Mouse (Mus musculus): Measurements from ENCODE around the gene Scamp2. TPM values are rescaled to one million over a fixed set of nuclear protein-coding genes. Genes with fewer than 3 reads are reported as not detected.

Scamp2 gene
- total and polyA plus RNA-seq, 3 experiments, result 25.7 to 43.9 (median 26.7) TPM

DNA sequence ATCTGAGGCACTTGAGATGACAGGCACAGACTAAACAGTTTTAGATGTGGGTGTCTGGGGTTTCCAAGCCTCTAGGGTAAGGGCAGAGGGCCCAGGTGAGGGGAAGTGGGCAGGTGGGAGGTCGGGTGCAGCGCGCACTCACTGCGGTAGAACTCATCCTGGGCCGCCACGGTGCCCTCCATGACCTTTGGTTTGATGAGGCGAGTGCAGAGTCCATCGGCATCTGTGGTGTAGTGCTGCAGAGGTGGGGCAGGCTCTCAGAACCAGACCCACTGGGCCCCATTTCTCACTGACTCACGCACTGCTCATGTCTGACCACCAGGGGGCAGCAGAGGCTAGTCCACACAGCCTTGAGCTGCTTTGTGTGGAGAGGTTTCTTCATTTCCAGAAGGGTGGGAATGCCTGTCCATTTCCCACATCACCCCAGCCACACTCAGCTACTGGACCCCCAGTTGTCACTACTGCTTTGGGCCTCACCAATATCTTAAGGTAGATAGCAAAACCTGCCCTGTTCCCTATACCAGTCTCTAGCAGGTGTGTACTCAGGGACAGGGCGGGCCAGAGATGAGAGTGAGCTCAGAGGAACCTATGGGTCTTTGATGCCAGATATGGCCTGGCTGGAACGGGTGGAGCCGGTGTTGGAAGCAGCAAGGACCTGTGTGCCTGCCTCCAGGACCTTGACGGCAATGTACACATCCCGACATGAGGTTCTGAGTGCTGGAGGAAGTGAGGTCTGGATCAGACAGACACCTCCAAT is 68.6 kb downstream of the Scamp2 start:
- H3K36me3 ChIP-seq (ENCODE audit: control insufficient read depth, insufficient read depth, low read length), result no peaks in the 10 kb centered on the region
- peak; percentile 76 to 88 for DNase-seq
- no peaks in the 10 kb centered on the region for H3K27me3 ChIP-seq (ENCODE audit: control insufficient read depth, insufficient read depth, low read length)
- no peak overlapping the region for H3K9ac ChIP-seq (ENCODE audit: low read depth, low read length)
- 59% methylated on average over 14 of the region's 14 CpGs for WGBS
- H3K4me3 ChIP-seq, result no peak overlapping the region
- no peak overlapping the region for H3K27ac ChIP-seq
- H3K4me1 ChIP-seq (ENCODE audit: control insufficient read depth, insufficient read depth, low read length), result peaks cover 6% of the 10 kb centered on the region
- intact Hi-C loops (cut with DNase I), result loop anchor here (1.0 kb wide), 2 partner anchors 16 to 26 kb away; no protein-coding TSS in a partner anchor
- peaks cover 5% of the 10 kb centered on the region for H3K79me2 ChIP-seq (replicated peaks; ENCODE audit: control insufficient read depth, insufficient read depth, low read length)
- TF ChIP-seq POLR2A (IDR thresholded peaks at IDR 0.05; ENCODE audit: insufficient read depth, low read depth, low read length), result no peak
- TF ChIP-seq CTCF (IDR thresholded peaks at IDR 0.05), result no peak
- peak; percentile 94 for TF ChIP-seq EP300 (IDR thresholded peaks at IDR 0.05; ENCODE audit: insufficient read depth, low read depth, low read length)

DNA sequence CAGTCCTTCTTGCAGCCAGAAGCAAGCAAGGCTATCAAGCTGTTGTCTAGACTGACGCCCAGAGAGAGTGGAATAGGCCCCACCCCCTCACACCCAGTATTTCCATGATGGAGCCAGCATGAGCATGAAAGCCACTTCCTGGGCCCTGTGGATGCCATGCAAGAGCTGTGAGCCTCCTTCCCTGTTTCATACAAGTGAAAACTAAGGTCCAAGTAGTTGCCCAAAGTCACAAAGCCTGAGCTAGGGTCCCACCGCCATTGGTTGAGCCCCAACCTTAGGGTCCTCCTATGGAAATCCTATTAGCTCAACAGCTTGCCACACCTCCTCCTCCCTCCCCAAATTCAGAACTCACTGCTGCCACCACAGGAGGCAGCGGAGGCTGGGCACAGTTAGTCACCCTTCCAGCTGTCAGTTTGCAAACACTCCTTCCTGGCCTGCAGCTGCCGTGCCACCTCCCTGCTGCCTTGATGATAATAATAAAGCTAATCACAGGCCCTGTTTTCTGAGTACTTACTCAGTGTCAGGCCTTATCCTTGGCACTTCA is 72.8 kb downstream of the Scamp2 start:
- TF ChIP-seq CTCF (IDR thresholded peaks at IDR 0.05), result peak; percentile 29
- no peak for TF ChIP-seq EP300 (IDR thresholded peaks at IDR 0.05; ENCODE audit: insufficient read depth, low read depth, low read length)
- H3K4me1 ChIP-seq (ENCODE audit: control insufficient read depth, insufficient read depth, low read length), result peaks cover 20% of the 10 kb centered on the region
- H3K4me3 ChIP-seq, result no peak overlapping the region
- 50% methylated on average over 4 of the region's 4 CpGs for WGBS
- no peak overlapping the region for H3K9ac ChIP-seq (ENCODE audit: low read depth, low read length)
- H3K27me3 ChIP-seq (ENCODE audit: control insufficient read depth, insufficient read depth, low read length), result no peaks in the 10 kb centered on the region
- intact Hi-C loops (cut with DNase I), result no loop called here
- no peak for DNase-seq
- peaks cover 9% of the 10 kb centered on the region for H3K79me2 ChIP-seq (replicated peaks; ENCODE audit: control insufficient read depth, insufficient read depth, low read length)
- H3K27ac ChIP-seq, result no peak overlapping the region
- H3K36me3 ChIP-seq (ENCODE audit: control insufficient read depth, insufficient read depth, low read length), result no peaks in the 10 kb centered on the region

GRCm38 (mm10) chr9:57637272-57637671 is 76.5 kb downstream of the Scamp2 start:
- no peak overlapping the region; the same call in 1 of the 2 replicates for H3K9ac ChIP-seq (ENCODE audit: low read depth, low read length)

GRCm38 (mm10) chr9:57637741-57638322 is 77.1 kb downstream of the Scamp2 start:
- H3K27me3 ChIP-seq (ENCODE audit: control insufficient read depth, insufficient read depth, low read length), result no peaks in the 10 kb centered on the region
- TF ChIP-seq EP300 (IDR thresholded peaks at IDR 0.05; ENCODE audit: insufficient read depth, low read depth, low read length) (no peak), POLR2A (IDR thresholded peaks at IDR 0.05; ENCODE audit: insufficient read depth, low read depth, low read length) (no peak), CTCF (IDR thresholded peaks at IDR 0.05) (no peak)
- peak; percentile 75 to 79 for DNase-seq
- H3K79me2 ChIP-seq (replicated peaks; ENCODE audit: control insufficient read depth, insufficient read depth, low read length), result peaks cover 9% of the 10 kb centered on the region
- H3K4me3 ChIP-seq, result no peak overlapping the region
- H3K36me3 ChIP-seq (ENCODE audit: control insufficient read depth, insufficient read depth, low read length), result peaks cover 4% of the 10 kb centered on the region; the same call in 1 of the 2 replicates
- intact Hi-C loops (cut with DNase I), result no loop called here
- H3K9ac ChIP-seq (ENCODE audit: low read depth, low read length), result peak overlapping the region; percentile 7; the same call in 1 of the 2 replicates
- peaks cover 49% of the 10 kb centered on the region for H3K4me1 ChIP-seq (ENCODE audit: control insufficient read depth, insufficient read depth, low read length)
- 4% methylated on average over 6 of the region's 6 CpGs for WGBS
- peak overlapping the region; percentile 68 for H3K27ac ChIP-seq

More at GRCm38 (mm10) chr9:57637272-57637671, 76.5 kb downstream of the Scamp2 start:
- Histone ChIP-seq H3K4me3 (no peak overlapping the region), H3K27ac (peak overlapping the region; percentile 68), H3K79me2 (replicated peaks; ENCODE audit: control insufficient read depth, insufficient read depth, low read length) (peaks cover 10% of the 10 kb centered on the region), H3K4me1 (ENCODE audit: control insufficient read depth, insufficient read depth, low read length) (peaks cover 49% of the 10 kb centered on the region), H3K36me3 (ENCODE audit: control insufficient read depth, insufficient read depth, low read length) (peaks cover 4% of the 10 kb centered on the region; the same call in 1 of the 2 replicates), H3K27me3 (ENCODE audit: control insufficient read depth, insufficient read depth, low read length) (no peaks in the 10 kb centered on the region)
- no peak for DNase-seq
- WGBS, result 29% methylated on average over 3 of the region's 3 CpGs
- TF ChIP-seq POLR2A (IDR thresholded peaks at IDR 0.05; ENCODE audit: insufficient read depth, low read depth, low read length), result no peak
- no peak for TF ChIP-seq EP300 (IDR thresholded peaks at IDR 0.05; ENCODE audit: insufficient read depth, low read depth, low read length)
- no peak for TF ChIP-seq CTCF (IDR thresholded peaks at IDR 0.05)
- intact Hi-C loops (cut with DNase I), result no loop called here

Other genes starting within 250 kb of the Scamp2 start
- 1 to 10 TPM; 7.3 to 7.6 TPM for gene Ppcdc, start 120.8 kb upstream of the Scamp2 start, total RNA-seq (2021)
- gene Ppcdc, start 120.8 kb upstream of the Scamp2 start, polyA plus RNA-seq (2012; rRNA removed), result 16.9 and 22.9 TPM in 2 replicates
- 1 to 10 TPM; 3.9 to 4.9 TPM for gene Scamp5, start 92.9 kb upstream of the Scamp2 start, total RNA-seq (2021)
- gene Scamp5, start 92.9 kb upstream of the Scamp2 start, polyA plus RNA-seq (2012; rRNA removed), result 15.9 and 21.4 TPM in 2 replicates
- 1 to 10 TPM; 1.6 TPM for gene Rpp25, start 56.9 kb upstream of the Scamp2 start, total RNA-seq (2021)
- 2.1 TPM in 2 replicates for gene Rpp25, start 56.9 kb upstream of the Scamp2 start, polyA plus RNA-seq (2012; rRNA removed)
- 1,000 to 10,000 TPM; 2,350 to 2,717 TPM for gene Cox5a, start 39.7 kb upstream of the Scamp2 start, total RNA-seq (2021)
- 1,522 and 1,780 TPM in 2 replicates for gene Cox5a, start 39.7 kb upstream of the Scamp2 start, polyA plus RNA-seq (2012; rRNA removed)
- 1 to 10 TPM; 8.1 to 8.3 TPM for gene Fam219b, start 23.4 kb upstream of the Scamp2 start, total RNA-seq (2021)
- gene Fam219b, start 23.4 kb upstream of the Scamp2 start, polyA plus RNA-seq (2012; rRNA removed), result 3.1 and 4.7 TPM in 2 replicates
- gene Mpi, start 8.2 kb upstream of the Scamp2 start, total RNA-seq (2021), result 100 to 1,000 TPM; 119 to 132 TPM
- 146 and 266 TPM in 2 replicates for gene Mpi, start 8.2 kb upstream of the Scamp2 start, polyA plus RNA-seq (2012; rRNA removed)
- gene Ulk3, start 28.5 kb downstream of the Scamp2 start, total RNA-seq (2021), result 1 to 10 TPM; 5.7 to 6.7 TPM
- gene Ulk3, start 28.5 kb downstream of the Scamp2 start, polyA plus RNA-seq (2012; rRNA removed), result 19.1 and 23.3 TPM in 2 replicates
- gene Cplx3, start 45.3 kb downstream of the Scamp2 start, total RNA-seq (2021), result not detected
- gene Cplx3, start 45.3 kb downstream of the Scamp2 start, polyA plus RNA-seq (2012; rRNA removed), result not detected in 2 replicates
- gene Lman1l, start 59.8 kb downstream of the Scamp2 start, total RNA-seq (2021), result not detected
- 0.20 TPM in 1 of 2 replicates, not detected in the other for gene Lman1l, start 59.8 kb downstream of the Scamp2 start, polyA plus RNA-seq (2012; rRNA removed)
- gene Csk, start 92.7 kb downstream of the Scamp2 start, total RNA-seq (2021), result 10 to 100 TPM; 23.3 to 29.7 TPM
- gene Csk, start 92.7 kb downstream of the Scamp2 start, polyA plus RNA-seq (2012; rRNA removed), result 19.4 and 20.6 TPM in 2 replicates
- not detected for gene Cyp1a2, start 122.8 kb downstream of the Scamp2 start, total RNA-seq (2021)
- 1.00 TPM in 1 of 2 replicates, not detected in the other for gene Cyp1a2, start 122.8 kb downstream of the Scamp2 start, polyA plus RNA-seq (2012; rRNA removed)
- under 1 TPM; 0.09 to 0.13 TPM for gene Cyp1a1, start 127.0 kb downstream of the Scamp2 start, total RNA-seq (2021)
- 0.20 and 0.78 TPM in 2 replicates for gene Cyp1a1, start 127.0 kb downstream of the Scamp2 start, polyA plus RNA-seq (2012; rRNA removed)
- 1 to 10 TPM; 5.3 to 5.7 TPM for gene Edc3, start 147.6 kb downstream of the Scamp2 start, total RNA-seq (2021)
- 5.5 and 6.6 TPM in 2 replicates for gene Edc3, start 147.6 kb downstream of the Scamp2 start, polyA plus RNA-seq (2012; rRNA removed)
- 10 to 100 TPM; 27.6 to 33.8 TPM for gene Clk3, start 204.9 kb downstream of the Scamp2 start, total RNA-seq (2021)
- gene Clk3, start 204.9 kb downstream of the Scamp2 start, polyA plus RNA-seq (2012; rRNA removed), result 61.7 and 124 TPM in 2 replicates

All from heart, adult 2 months (tissue).